Mouse (Mus musculus) c-Kit-positive CD71-positive TER-119-positive erythroid progenitor cells, embryonic 14.5 days (primary cell): Measurements from ENCODE around the gene Tns2.

Source experiments
- DNase-seq: peaks from one replicate; pipeline ENCODE4 v3.0.0-alpha.2; 2013; ENCODE audit warnings: low spot score

Tns2 gene

GRCm38 (mm10) chr15:102091688-102092087 is 8.5 kb upstream of the Tns2 start:
- no peak for DNase-seq

GRCm38 (mm10) chr15:102092222-102092621 is 8.0 kb upstream of the Tns2 start:
- DNase-seq: no peak

GRCm38 (mm10) chr15:102094157-102094556 is 6.1 kb upstream of the Tns2 start:
- DNase-seq: no peak

GRCm38 (mm10) chr15:102094988-102095387 is 5.2 kb upstream of the Tns2 start:
- no peak for DNase-seq

GRCm38 (mm10) chr15:102097147-102097915 is 2.9 kb upstream of the Tns2 start:
- DNase-seq: no peak

- no peak for DNase-seq
These were observed 2.1 kb upstream of the Tns2 start for GRCm38 (mm10) chr15:102097991-102098555.

GRCm38 (mm10) chr15:102099260-102099659 is 953 bp upstream of the Tns2 start:
- DNase-seq: no peak

GRCm38 (mm10) chr15:102099771-102100160 is 447 bp upstream of the Tns2 start:
- DNase-seq: no peak

- no peak for DNase-seq
These were observed 921 bp downstream of the Tns2 start for GRCm38 (mm10) chr15:102100996-102101671.

GRCm38 (mm10) chr15:102101672-102102541 is 1.7 kb downstream of the Tns2 start:
- DNase-seq: no peak

GRCm38 (mm10) chr15:102102548-102103121 is 2.4 kb downstream of the Tns2 start:
- DNase-seq: no peak

GRCm38 (mm10) chr15:102103371-102103946 is 3.2 kb downstream of the Tns2 start:
- DNase-seq: no peak

GRCm38 (mm10) chr15:102103947-102104555 is 3.8 kb downstream of the Tns2 start:
- no peak for DNase-seq

- DNase-seq: no peak
These were observed 5.1 kb downstream of the Tns2 start for GRCm38 (mm10) chr15:102105360-102105759.

- no peak for DNase-seq
These were observed 5.8 kb downstream of the Tns2 start for GRCm38 (mm10) chr15:102105764-102106730.

GRCm38 (mm10) chr15:102106754-102107456 is 6.7 kb downstream of the Tns2 start:
- DNase-seq: no peak

- DNase-seq: peak; percentile 68
These were observed 7.7 kb downstream of the Tns2 start for GRCm38 (mm10) chr15:102107689-102108573.
